Mouse (Mus musculus) limb, embryonic 14.5 days (tissue): Measurements from ENCODE around the gene Tns3. TPM values are rescaled to one million over a fixed set of nuclear protein-coding genes. Genes with fewer than 3 reads are reported as not detected.

Experiments
- ATAC-seq: fragments of 200-750 bp; cut with Nextera tagmentation; 2 replicates; pipeline ENCODE4 v1.8.0; 2017; ENCODE audit warnings: low read depth, moderate number of reproducible peaks, moderate TSS enrichment; ENCODE audit not compliant: low FRiP score
- DNase-seq: peaks from one replicate; pipeline ENCODE4 v3.0.0-alpha.2; 2015; ENCODE audit warnings: low spot score
- H3K27ac ChIP-seq: fragments of 300-500 bp; sonication (generic); replicated peaks from 2 replicates; pipeline ENCODE4 v1.5.1; 2014; ENCODE audit warnings: low read depth, mild to moderate bottlenecking, low read length, moderate library complexity, mixed read lengths
- H3K27me3 ChIP-seq: fragments of 300-500 bp; sonication (generic); 2 replicates; pipeline ENCODE4 v1.6.1; 2014; ENCODE audit warnings: low read length, mixed read lengths; ENCODE audit not compliant: control insufficient read depth, insufficient read depth
- H3K36me3 ChIP-seq: fragments of 300-500 bp; sonication (generic); 2 replicates; pipeline ENCODE4 v1.6.1; 2014; ENCODE audit warnings: mild to moderate bottlenecking, low read length, moderate library complexity, mixed read lengths; ENCODE audit not compliant: control insufficient read depth, insufficient read depth
- H3K4me1 ChIP-seq: fragments of 300-500 bp; sonication (generic); 2 replicates; pipeline ENCODE4 v1.6.1; 2014; ENCODE audit warnings: antibody characterized with exemption, low read length, mixed read lengths; ENCODE audit not compliant: control insufficient read depth, insufficient read depth
- H3K4me2 ChIP-seq: fragments of 300-500 bp; sonication (generic); replicated peaks from 2 replicates; pipeline ENCODE4 v1.6.1; 2014; ENCODE audit warnings: low read depth, mild to moderate bottlenecking, low read length, moderate library complexity; ENCODE audit not compliant: severe bottlenecking
- H3K4me3 ChIP-seq: fragments of 300-500 bp; sonication (generic); replicated peaks from 2 replicates; pipeline ENCODE4 v1.5.1; 2014; ENCODE audit warnings: low read length
- H3K9ac ChIP-seq: fragments of 300-500 bp; sonication (generic); 2 replicates; pipeline ENCODE4 v1.6.1; 2014; ENCODE audit warnings: mild to moderate bottlenecking, low read depth, low read length, moderate library complexity; ENCODE audit not compliant: severe bottlenecking
- H3K9me3 ChIP-seq: fragments of 300-500 bp; sonication (generic); 2 replicates; pipeline ENCODE4 v1.6.1; 2016; ENCODE audit warnings: low read length; ENCODE audit not compliant: control insufficient read depth
- POLR2A ChIP-seq: fragments of 200-500 bp; IDR thresholded peaks from 2 replicates; pipeline ENCODE4 v1.8.0; 2012; ENCODE audit warnings: inconsistent platforms, mild to moderate bottlenecking, moderate library complexity, borderline replicate concordance; ENCODE audit not compliant: insufficient read depth, insufficient read length; ENCODE audit errors: extremely low read depth
- WGBS: fragments of 180-500 bp; shearing (Covaris S2); extraction: QIAGEN DNeasy Blood & Tissue Kit; methylation state at CpG from one replicate; pipeline ENCODE4 v1.1.7; 2014; 5-methylcytosine and 5-hydroxymethylcytosine counted together
- polyA plus RNA-seq, 2 experiments: library from polyadenylated mRNA; depleted of rRNA in 1 of 2; stranded (reverse) in 1 of 2; unstranded in 1 of 2; fragments of >200 nt; fragmentation: Nextera tagmentation in 1 of 2; extraction: Ambion mirVana in 1 of 2; gene quantifications; 2 replicates each; pipeline versions ENCODE4 v1.2.1 to v1.2.3; 2012 to 2014

Gene Tns3
- polyA plus RNA-seq, 2 experiments = 27.4 to 59.1 TPM

DNA sequence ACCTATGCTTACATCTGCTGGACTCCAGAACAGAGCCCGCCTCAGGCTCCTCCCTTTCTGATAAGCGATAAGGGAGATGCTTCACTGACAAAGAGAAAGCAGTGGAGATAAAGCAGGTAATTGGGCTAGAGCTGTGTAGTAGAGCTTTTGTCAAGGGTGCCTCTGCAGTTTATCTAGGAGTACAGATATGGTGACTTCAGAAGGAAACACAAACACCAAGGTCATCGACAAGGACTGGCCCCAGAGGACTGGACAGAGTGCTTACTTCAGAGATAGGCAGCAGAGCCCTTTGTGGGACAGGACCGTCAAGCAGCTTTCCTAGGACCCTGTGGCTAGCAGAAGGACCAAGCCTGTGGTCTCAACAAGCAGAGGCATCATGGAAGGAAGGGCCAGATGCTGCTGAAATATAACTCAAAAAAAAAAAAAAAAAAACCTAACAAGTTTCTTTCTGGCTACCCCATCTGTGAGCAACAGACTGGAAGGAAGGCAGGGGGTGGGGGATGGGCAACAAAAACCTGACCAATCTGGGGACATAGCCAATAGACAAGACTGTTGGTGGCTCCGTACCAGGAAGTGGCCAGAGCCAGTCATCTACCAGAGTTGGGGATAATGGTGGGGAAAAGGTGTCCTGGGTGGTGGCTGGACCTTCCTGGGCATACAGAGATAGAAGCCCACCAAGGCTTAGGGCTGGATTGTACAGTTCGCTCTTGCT, 25.2 kb downstream of the Tns3 start:
- no peaks in the 10 kb centered on the region for H3K27me3 ChIP-seq
- TF ChIP-seq POLR2A = no peak
- H3K36me3 ChIP-seq = peaks cover 13% of the 10 kb centered on the region; the same call in 1 of the 2 replicates
- no peak for ATAC-seq
- H3K27ac ChIP-seq = no peak overlapping the region
- peaks cover 27% of the 10 kb centered on the region for H3K4me1 ChIP-seq
- WGBS = 91% methylated on average over 6 of the region's 6 CpGs
- H3K9ac ChIP-seq = no peak overlapping the region
- H3K9me3 ChIP-seq = no peaks in the 10 kb centered on the region
- no peak overlapping the region for H3K4me3 ChIP-seq
- no peak for DNase-seq
- H3K4me2 ChIP-seq = no peak overlapping the region

DNA sequence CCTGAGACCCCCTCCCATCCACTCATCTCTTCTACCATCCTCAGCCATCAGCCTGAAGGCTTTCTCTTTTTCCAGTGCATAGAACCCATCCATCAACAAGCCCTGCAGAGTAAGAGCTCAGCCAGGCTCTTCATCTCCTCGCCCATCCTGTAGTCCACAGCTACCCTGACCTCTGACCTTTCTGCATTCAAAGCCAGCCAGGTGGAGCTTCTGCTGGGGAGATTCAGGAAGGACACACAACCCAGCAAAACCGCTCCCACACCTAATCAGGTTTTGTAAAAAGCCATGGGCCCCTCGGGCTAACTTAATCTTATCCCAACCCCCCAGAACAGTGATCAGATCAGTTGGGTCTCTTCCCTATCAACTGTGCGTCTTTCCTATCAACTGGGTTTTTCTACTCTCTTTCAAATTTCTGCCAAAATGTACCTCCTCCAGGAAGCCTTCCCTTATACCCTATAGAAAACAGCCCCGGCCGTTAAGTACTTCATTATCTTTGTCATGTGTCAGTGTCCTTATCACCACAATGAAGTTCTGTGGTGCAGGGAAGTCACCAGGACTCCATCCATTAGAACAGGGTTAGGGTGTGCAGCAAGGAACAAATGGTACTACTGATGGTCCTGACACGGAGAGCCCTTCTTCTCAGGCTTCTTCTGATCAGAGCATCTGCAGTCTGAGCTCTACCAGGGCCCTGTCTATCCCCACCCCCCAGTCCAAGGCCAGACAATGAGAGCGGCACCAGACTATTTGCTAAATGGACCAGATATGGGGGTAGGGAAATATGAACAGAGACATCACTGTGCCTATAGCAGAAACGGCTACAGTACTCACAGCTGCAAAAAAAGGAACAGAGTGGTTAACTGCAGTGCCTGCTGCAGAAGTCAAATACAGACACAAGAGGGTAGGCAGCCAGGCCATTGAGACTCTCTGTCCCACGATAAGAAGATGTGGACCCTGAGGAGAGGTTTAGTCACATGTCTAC, 26.6 kb downstream of the Tns3 start:
- no peaks in the 10 kb centered on the region for H3K9me3 ChIP-seq
- no peak overlapping the region for H3K4me2 ChIP-seq
- H3K27ac ChIP-seq = no peak overlapping the region
- H3K4me3 ChIP-seq = no peak overlapping the region
- H3K27me3 ChIP-seq = no peaks in the 10 kb centered on the region
- H3K9ac ChIP-seq = no peak overlapping the region
- WGBS = 79% methylated on average over 10 of the region's 10 CpGs
- no peak for ATAC-seq
- peaks cover 13% of the 10 kb centered on the region; the same call in 1 of the 2 replicates for H3K36me3 ChIP-seq
- DNase-seq = no peak
- H3K4me1 ChIP-seq = peaks cover 29% of the 10 kb centered on the region
- no peak for TF ChIP-seq POLR2A

DNA sequence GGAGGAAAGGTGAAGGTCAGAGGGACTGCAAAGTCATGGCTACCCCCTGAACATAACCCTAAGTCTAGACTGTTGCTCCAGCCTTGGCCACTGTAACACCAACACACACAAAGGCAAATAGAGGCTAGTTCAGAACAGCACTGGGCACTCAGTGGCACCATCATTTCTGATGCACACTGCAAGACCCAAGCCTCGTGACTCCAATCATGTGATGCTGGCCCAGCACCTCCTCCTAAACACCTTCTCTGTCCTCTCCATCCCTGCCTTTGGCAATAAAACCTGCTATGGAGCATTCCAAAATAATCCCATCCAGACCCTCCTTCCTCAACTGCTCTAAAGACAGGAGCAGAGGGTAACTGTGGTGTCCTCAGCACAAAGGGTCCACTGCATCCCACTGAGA, 27.7 kb downstream of the Tns3 start:
- Histone ChIP-seq H3K27ac (no peak overlapping the region), H3K4me3 (no peak overlapping the region), H3K4me2 (no peak overlapping the region), H3K4me1 (peaks cover 26% of the 10 kb centered on the region), H3K9ac (no peak overlapping the region), H3K36me3 (peaks cover 10% of the 10 kb centered on the region; the same call in 1 of the 2 replicates), H3K9me3 (no peaks in the 10 kb centered on the region), H3K27me3 (no peaks in the 10 kb centered on the region)
- no peak for TF ChIP-seq POLR2A
- 75% methylated on average over 1 of the region's 1 CpGs for WGBS
- DNase-seq (no peak), ATAC-seq (no peak)

DNA sequence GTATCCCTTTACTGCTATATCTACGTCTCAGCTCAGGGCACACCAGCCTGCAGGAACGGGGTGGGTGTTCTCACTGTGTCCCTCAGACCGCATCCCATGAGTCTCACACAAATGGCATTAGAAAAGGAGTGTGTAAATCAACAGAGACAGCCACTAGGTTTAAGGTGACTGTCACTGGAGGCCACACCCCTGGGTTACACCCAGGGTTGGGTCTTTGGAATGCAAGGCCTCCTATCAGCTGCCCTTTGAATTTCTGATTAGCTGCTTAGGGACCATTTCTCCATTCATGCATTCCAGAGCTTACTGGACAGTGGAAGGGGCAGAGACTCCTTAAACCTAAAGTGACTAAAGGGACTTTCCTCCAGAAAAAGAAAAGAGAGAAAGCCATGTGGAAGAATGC, 28.6 kb downstream of the Tns3 start:
- Histone ChIP-seq H3K4me3 (no peak overlapping the region), H3K9me3 (no peaks in the 10 kb centered on the region), H3K4me1 (peaks cover 20% of the 10 kb centered on the region), H3K27me3 (no peaks in the 10 kb centered on the region), H3K27ac (no peak overlapping the region), H3K9ac (no peak overlapping the region), H3K4me2 (no peak overlapping the region), H3K36me3 (peaks cover 10% of the 10 kb centered on the region; the same call in 1 of the 2 replicates)
- TF ChIP-seq POLR2A = no peak
- ATAC-seq (no peak), DNase-seq (no peak)
- 66% methylated on average over 3 of the region's 3 CpGs for WGBS

DNA sequence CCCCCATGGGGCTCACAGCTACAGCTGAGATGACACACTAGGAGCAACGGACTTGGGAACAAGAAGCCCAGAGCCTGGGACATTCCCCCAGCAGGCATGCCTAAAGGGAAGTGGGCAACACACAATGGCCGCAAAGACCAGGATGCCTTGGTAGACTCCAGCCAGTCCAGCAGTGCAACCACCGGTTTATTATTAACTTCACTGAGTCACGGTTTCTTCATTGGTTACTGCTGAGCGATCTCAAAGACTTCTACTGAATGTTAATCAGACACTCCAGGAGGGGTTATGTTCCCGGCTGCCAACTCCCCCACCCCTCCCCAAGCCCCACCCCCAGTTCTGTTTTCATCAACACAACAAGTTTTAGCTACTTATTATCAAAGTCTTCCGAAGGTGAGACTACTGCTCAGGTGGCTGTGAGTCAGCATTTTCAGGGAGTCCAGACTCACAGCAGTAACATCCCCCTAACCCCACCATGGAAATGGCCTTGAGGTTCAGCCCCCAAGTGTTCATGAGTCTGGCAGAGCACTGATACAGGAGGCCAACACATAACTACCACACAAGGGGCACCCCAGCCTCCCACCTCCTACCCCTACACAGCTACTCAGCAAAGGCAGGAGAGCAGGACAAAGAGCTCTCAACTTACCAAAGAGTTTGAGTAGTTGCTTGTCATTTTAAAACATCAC, 29.5 kb downstream of the Tns3 start:
- no peaks in the 10 kb centered on the region for H3K27me3 ChIP-seq
- no peak overlapping the region for H3K9ac ChIP-seq
- TF ChIP-seq POLR2A = no peak
- no peak overlapping the region for H3K27ac ChIP-seq
- no peak overlapping the region for H3K4me3 ChIP-seq
- DNase-seq = no peak
- no peak for ATAC-seq
- no peaks in the 10 kb centered on the region for H3K9me3 ChIP-seq
- peaks cover 10% of the 10 kb centered on the region; the same call in 1 of the 2 replicates for H3K36me3 ChIP-seq
- peaks cover 11% of the 10 kb centered on the region for H3K4me1 ChIP-seq
- H3K4me2 ChIP-seq = no peak overlapping the region
- 78% methylated on average over 7 of the region's 7 CpGs for WGBS
